Mouse (Mus musculus): ENCODE measurements at regions not wholly inside any gene's neighbourhood (a gene's known extent, or its start where the extent isn't known, plus 50 kb on each side); places are given as distances from the start of the nearest gene placed in this dataset.
"Not testable (repeated sequence)": the region's sequence is repeated elsewhere in the genome, so short reads cannot be mapped to it uniquely, and the experiment has no call there.

DNA sequence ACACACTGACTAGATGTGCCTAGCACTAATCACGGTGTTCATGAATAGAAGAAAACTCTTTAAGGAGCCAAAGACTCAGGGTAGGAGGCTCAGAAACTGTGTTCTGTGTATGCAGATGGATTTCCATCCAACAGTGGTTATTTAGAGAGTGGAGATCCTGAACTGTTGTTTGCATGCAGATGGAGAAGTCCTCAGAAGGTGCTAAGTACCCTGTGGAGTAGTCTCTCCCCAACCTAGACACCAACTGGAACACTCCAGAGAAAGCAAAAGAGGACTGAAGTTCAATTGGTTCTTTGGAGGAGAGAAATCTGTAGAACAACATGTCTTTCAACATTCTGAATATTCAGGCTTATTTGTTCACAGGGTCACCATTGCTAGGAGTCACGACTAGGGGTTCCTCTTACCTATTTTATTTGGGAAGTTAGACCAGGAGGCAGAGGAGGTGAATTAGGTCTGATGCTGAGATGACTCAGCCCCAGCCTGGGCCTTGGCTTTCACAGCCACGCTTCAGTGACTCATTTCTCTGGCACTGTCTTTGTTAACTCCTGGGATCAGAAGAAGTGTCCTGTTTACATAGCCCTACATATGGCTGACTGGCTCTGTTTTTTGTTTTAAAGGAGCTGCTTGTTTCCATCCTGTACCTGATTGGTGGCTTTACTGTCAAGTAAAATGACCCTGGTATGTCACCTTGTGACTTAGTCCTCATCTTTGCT, 742.0 kb downstream of the Kcna4 start:
- peak in 1 of 2 experiments; percentile 4 for DNase-seq (ENCODE audit: low spot score in 2 of 2)

DNA sequence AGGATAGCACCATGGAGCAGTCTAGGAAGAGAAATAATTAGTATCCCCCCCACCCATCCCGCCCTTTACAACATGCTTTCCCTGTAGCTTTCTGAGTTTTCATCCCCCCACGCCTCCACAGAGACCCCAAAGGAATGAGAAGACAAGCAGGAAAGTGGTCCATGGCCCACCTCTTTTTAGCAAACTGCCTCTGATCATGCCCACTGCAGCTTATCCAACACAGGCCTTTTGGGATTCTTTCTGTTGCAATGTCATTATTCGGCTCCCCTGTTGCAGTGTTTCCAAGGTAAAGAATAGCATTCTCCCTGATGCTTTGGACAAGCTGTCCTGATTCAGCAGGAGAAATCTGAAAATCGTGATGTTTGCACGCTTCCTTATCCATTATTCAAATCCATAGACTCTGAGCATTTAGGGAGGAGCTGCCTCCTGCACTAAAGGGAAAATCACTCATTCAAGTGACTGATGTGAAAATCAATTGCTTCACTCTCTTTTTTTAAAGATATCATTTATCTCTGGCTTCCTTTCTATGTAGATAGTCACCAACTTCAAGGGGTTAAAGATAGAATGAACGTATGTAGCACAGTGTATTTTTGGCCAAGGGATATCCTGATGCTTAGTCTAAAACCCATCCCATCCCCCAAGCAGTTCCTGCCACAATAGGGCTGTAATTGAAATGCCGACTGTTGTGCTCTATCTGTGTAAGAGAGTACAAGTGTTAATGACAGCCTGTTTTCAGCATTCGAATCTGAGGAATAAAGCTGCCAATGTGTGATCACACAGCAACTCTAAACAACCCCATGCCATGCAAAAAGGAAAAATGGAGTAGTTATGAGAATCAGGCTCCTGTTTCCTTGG, 743.1 kb downstream of the Kcna4 start:
- DNase-seq (ENCODE audit: low spot score in 2 of 2), result no peak

DNA sequence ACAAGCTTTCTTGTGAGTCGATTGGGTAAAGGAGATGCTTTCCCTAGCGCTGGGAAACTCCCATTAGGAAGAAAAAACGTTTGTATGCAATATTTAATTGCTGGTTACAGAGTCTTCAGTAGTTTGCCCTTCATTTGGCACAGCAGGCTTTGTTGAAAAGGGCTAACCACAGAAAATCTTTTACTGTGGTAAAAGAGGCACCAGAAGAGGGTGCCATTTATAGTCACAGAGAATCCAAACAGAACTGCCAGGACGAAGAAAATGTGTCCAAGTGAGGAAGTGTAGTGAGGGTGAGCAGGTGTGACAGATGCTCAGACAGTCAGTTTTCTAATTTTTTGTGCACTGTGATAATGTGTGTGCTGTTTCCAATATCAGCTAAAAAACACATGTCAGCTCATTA, 744.4 kb downstream of the Kcna4 start:
- DNase-seq (ENCODE audit: low spot score in 2 of 2), result no peak

- no peak for DNase-seq (ENCODE audit: low spot score in 2 of 2)
Observed at GRCm38 (mm10) chr2:108042086-108042485, 751.6 kb downstream of the Kcna4 start.

- no peak for DNase-seq (ENCODE audit: low spot score in 2 of 2)
Observed at GRCm38 (mm10) chr2:108044885-108045284, 754.4 kb downstream of the Kcna4 start.

DNA sequence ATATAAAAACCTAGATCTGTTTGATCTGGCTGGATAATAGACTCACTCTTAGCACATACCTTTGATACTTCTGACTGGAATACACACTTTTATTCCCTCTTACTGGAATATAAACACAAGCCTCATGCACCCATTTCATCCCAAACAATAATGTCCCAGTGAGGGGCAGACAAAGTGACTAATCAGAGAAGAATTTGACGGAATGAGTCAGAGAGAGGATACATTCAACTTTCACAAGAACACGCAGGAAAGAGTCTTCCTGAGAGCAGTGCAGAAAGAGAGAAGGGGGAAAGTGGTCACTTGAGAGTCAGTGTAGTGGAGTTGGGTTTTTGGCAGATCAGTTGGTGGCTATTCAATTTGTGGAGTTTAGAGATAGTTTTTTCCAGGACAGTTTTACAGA, 755.6 kb downstream of the Kcna4 start:
- DNase-seq (ENCODE audit: low spot score in 2 of 2), result no peak

DNA sequence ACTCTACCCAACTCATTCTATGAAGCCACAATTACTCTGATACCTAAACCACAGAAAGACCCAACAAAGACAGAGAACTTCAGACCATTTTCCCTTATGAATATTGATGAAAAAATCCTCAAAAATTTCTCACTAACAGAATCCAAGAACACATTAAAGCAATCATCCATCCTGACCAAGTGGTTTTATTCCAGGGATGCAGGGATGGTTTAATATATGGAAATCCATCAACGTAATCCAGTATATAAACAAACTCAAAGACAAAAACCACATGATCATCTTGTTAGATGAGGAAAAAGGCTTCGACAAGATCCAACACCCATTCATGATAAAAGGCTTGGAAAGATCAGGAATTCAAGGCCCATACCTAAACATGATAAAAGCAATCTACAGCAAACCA, 772.3 kb downstream of the Kcna4 start:
- not testable (repeated sequence) for DNase-seq (ENCODE audit: low spot score in 2 of 2)

DNA sequence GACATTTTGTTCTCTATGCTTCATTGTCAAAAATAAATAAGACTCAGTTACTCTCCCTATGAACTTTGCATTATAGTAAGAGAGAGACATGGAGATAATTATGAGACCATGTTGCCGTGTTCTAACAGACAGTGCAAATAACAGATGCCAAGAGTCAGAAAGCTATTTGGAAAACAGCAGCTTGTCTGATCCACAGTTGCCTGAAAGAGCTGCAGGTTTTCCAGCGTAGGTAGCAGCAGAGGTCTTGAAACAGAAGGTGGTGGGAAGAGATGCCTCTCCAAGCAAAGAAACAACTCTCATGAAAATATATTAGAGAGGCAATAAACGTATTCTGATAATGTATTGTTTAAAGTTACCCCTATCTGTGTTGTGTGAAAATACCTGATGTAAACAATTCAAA, 793.5 kb downstream of the Kcna4 start:
- no peak for DNase-seq (ENCODE audit: low spot score in 2 of 2)

GRCm38 (mm10) chr2:108090266-108090665, 799.8 kb downstream of the Kcna4 start:
- DNase-seq (ENCODE audit: low spot score in 2 of 2), result no peak

DNA sequence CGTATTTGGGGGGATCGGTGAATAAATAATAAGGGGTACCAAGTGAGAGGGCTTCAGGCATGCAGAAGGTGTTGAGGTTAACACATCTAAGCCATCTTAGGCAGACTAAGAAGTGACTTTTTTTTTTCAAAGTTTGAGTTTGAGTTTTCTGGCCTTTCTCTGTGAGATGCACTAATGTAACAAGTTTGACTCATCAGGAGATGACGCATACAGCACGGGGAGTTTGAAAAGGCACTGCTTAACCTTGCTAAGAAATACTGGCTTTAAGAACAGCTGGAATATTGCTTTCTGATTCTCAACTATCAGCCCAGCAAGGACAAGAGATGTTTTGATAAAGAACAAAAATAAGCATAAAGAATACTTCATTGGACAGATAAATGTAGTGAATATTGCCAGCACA, 806.6 kb downstream of the Kcna4 start:
- DNase-seq (ENCODE audit: low spot score in 2 of 2), result no peak

- no peak for DNase-seq (ENCODE audit: low spot score in 2 of 2)
Observed at GRCm38 (mm10) chr2:108110140-108110539, 819.7 kb downstream of the Kcna4 start.

- DNase-seq (ENCODE audit: low spot score in 2 of 2), result no peak
Observed at GRCm38 (mm10) chr2:108145694-108146093, 855.3 kb downstream of the Kcna4 start.

DNA sequence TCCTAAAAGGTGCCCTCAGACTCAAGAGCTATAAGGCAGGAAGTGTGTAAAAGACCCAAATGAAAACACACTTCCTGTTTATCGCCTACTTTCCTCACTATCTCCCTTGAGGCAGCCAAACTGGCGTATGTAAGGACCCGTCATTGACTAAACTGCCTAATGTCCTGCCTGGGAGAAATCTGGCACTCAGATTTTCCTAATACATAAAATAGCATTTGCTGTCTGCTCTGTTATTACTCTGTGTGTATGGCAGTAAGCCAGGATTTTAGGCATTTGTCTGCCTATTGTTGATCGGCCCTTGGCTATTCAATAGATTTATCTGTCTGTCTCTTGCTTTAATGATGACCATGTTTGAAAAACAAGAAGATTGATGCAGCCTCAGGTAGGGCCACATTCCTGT, 857.8 kb downstream of the Kcna4 start:
- no peak for DNase-seq (ENCODE audit: low spot score in 2 of 2)

- no peak for DNase-seq (ENCODE audit: low spot score in 2 of 2)
Observed at GRCm38 (mm10) chr2:108156189-108156588, 865.8 kb downstream of the Kcna4 start.

GRCm38 (mm10) chr2:108157731-108158130, 867.3 kb downstream of the Kcna4 start:
- DNase-seq (ENCODE audit: low spot score in 2 of 2), result no peak

DNA sequence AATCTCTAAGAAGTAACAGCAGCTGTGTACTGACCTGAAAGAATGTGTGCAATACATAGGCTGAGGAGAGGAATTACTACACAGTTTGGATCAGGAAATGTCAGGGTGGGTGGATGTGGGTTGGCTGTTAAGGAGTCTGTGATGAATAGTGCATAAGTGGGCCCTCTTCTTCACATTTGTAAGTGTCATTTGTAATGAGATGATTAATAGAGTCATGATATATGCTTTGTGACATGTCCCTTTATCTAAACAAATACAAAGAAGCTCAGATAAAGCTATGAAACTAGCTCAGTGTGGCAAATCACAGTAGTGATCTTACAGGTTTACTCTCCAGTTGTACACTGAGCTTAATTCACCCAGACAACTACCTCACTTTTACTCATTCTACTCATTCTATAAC, 867.9 kb downstream of the Kcna4 start:
- DNase-seq (ENCODE audit: low spot score in 2 of 2), result no peak

- no peak for DNase-seq (ENCODE audit: low spot score in 2 of 2)
Observed at GRCm38 (mm10) chr2:108160865-108161264, 870.4 kb downstream of the Kcna4 start.

DNA sequence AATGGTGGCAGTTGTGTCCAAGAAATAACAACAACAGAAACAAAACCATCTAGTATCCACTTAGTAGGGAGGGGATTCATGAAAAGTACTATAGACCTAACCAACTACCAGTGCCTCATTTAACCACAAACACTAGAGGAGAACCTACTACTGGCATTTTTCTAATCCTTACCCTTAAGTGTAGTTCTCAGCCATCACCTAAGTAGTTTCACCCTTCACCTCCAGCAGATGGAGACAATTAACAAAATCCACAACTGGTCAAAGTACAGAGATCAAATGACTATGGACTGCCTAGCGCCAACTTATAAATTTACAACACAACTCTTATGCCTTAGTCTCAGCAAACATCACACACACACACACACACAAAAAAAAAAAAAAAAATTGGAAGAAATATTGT, 874.6 kb downstream of the Kcna4 start:
- DNase-seq (ENCODE audit: low spot score in 2 of 2), result no peak
